Mouse (Mus musculus) thymus, adult 18-20 months (tissue): ENCODE results near the gene 0610010F05Rik.

ENCODE experiments used
- DNase-seq, 2 experiments: peaks; one replicate each; pipeline ENCODE4 v3.0.0; 2022; ENCODE audit warnings: mixed read lengths in 2 of 2

The 0610010F05Rik gene

DNA sequence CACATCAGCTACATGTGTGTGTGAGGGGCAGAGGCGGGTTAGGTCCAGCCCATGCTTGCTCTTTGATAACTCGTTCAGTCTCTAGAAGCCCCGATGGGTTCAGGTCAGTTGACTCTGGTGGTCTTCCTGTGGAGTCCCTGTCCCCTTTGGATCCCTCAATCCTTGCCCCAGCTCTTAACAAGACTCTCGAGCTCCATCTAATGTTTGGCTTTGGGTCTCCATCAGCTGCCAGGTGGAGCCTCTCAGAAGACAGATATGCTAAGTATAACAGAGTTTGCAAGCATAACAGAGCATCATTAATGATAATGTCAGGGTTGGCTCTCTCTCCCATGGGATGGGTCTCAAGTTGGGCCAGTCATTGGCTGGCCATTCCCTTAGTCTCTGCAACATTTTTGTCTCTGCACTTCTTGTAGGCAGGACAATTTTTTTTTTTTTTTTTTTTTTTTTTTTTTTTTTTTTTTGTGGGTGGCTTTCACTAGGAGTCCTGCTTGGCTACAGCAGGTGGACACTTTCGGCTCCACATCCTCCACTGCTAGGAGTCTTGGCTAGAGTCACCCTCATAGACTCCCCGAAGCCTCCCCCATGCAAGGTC, 76.3 kb downstream of the 0610010F05Rik start:
- no peak for DNase-seq

DNA sequence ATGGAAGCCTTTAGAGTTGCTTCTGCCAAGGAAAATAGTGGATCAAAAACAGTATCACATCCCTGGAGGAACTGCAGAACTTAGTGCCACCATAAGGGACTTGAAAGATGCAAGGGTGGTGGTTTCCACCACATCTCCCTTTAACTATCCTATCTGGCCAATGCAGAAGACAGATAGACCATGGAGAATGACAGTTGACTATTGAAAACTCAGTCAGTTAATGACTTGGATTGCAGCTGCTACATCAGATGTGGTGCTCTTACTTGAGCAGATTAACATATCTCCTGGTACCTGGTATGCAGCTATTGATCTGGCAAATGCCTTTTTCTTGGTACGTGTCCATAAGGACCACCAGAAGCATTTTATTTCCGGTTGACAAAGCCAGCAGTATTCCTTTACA, 96.0 kb downstream of the 0610010F05Rik start:
- DNase-seq = no peak

GRCm38 (mm10) chr11:23520473-23521205, 112.8 kb downstream of the 0610010F05Rik start, which contains the start of gene 1700093K21Rik:
Gene 1700093K21Rik, minus strand, starts transcription at chr11:23521155.
- no peak for DNase-seq

DNA sequence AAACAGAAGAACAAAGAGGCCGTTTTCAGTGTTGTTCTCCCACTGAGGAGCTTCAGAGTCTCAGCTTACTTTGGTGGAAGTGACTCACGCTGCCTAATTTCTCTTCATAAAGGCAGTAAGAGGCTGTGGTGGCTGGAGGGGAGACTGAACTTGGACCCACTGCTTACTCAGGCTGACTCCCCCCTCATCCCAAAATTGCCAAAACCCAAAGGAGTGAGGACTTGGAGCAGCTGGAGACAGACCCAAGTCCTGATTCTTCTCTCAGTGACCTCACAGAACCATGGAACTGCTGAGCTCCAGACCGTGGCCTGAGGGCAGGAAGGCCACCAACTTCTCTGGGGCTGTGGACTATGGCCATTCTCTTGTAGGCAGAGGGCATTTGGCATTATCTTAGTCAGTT, 114.5 kb downstream of the 0610010F05Rik start:
- DNase-seq = no peak

GRCm38 (mm10) chr11:23515315-23515714, 118.1 kb downstream of the 0610010F05Rik start:
- DNase-seq = no peak
